Mouse (Mus musculus) kidney, embryonic 14.5 days (tissue): ENCODE results near the gene Dap3. TPM values are rescaled to one million over a fixed set of nuclear protein-coding genes. Genes with fewer than 3 reads are reported as not detected.
"Not testable (repeated sequence)": the region's sequence is repeated elsewhere in the genome, so short reads cannot be mapped to it uniquely, and the experiment has no call there.

Experiments used
- ATAC-seq: fragments of 200-750 bp; cut with Nextera tagmentation; 2 replicates; pipeline ENCODE4 v1.8.0; 2017; ENCODE audit warnings: moderate number of reproducible peaks, mild to moderate bottlenecking, moderate TSS enrichment, moderate library complexity; ENCODE audit not compliant: low FRiP score, low TSS enrichment
- H3K27ac ChIP-seq: fragments of 300-500 bp; sonication (generic); 2 replicates; pipeline ENCODE4 v1.5.1; 2014; ENCODE audit warnings: low read depth, mild to moderate bottlenecking, low read length, moderate library complexity, mixed read lengths
- H3K27me3 ChIP-seq: fragments of 300-500 bp; sonication (generic); 2 replicates; pipeline ENCODE4 v1.6.1; 2014; ENCODE audit warnings: mild to moderate bottlenecking, low read length; ENCODE audit not compliant: control insufficient read depth, insufficient read depth
- H3K36me3 ChIP-seq: fragments of 300-500 bp; sonication (generic); 2 replicates; pipeline ENCODE4 v1.6.1; 2014; ENCODE audit warnings: low read length, mixed read lengths; ENCODE audit not compliant: control insufficient read depth, insufficient read depth
- H3K4me1 ChIP-seq: fragments of 300-500 bp; sonication (generic); 2 replicates; pipeline ENCODE4 v1.6.1; 2014; ENCODE audit warnings: low read length, mixed read lengths; ENCODE audit not compliant: control insufficient read depth, insufficient read depth
- H3K4me2 ChIP-seq: fragments of 300-500 bp; sonication (generic); replicated peaks from 2 replicates; pipeline ENCODE4 v1.6.1; 2014; ENCODE audit warnings: low read depth, mild to moderate bottlenecking, low read length
- H3K4me3 ChIP-seq: fragments of 300-500 bp; sonication (generic); 2 replicates; pipeline ENCODE4 v1.5.1; 2014; ENCODE audit warnings: mild to moderate bottlenecking, low read length
- H3K9ac ChIP-seq: fragments of 300-500 bp; sonication (generic); 2 replicates; pipeline ENCODE4 v1.6.1; 2014; ENCODE audit warnings: low read depth, mild to moderate bottlenecking, low read length, moderate library complexity
- H3K9me3 ChIP-seq: fragments of 300-500 bp; sonication (generic); 2 replicates; pipeline ENCODE4 v1.6.1; 2016; ENCODE audit warnings: low read length; ENCODE audit not compliant: control insufficient read depth
- WGBS: fragments of 180-500 bp; shearing (Covaris S2); extraction: QIAGEN DNeasy Blood & Tissue Kit; methylation state at CpG from one replicate; pipeline ENCODE4 v1.1.7; 2014; 5-methylcytosine and 5-hydroxymethylcytosine counted together
- polyA plus RNA-seq: library from polyadenylated mRNA; unstranded; fragments of >200 nt; fragmentation: Nextera tagmentation; extraction: Ambion mirVana; gene quantifications from 2 replicates; pipeline ENCODE4 v1.2.1, GENCODE M21; 2014

Gene Dap3
- polyA plus RNA-seq, 1 experiment from 2014 or later, result 160 TPM

DNA sequence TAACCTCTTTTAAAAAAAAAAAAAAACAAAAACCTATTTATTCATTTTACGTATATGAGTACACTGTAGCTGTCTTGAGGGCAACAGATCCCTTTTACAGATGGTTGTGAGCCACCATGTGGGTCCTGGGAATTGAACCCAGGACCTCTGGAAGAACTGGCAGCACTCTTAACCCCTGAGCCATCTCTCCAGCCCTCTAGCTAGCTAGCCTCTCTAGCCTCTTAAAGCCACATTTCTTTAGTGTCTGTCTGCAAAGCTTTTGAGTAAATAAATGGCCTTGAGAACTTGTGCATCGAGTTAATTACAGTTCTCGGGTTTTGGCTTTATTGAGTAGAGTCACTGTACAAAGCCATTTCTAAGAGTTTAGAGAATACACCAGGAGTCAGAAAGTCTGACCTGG, 46.2 kb downstream of the Dap3 start:
- ATAC-seq, result no peak
- 83% methylated on average over 3 of the region's 3 CpGs for WGBS
- Histone ChIP-seq H3K4me2 (no peak overlapping the region), H3K4me3 (no peak overlapping the region), H3K27ac (no peak overlapping the region), H3K36me3 (peaks cover 83% of the 10 kb centered on the region), H3K9ac (no peak overlapping the region), H3K27me3 (no peaks in the 10 kb centered on the region), H3K9me3 (no peaks in the 10 kb centered on the region), H3K4me1 (no peaks in the 10 kb centered on the region)

DNA sequence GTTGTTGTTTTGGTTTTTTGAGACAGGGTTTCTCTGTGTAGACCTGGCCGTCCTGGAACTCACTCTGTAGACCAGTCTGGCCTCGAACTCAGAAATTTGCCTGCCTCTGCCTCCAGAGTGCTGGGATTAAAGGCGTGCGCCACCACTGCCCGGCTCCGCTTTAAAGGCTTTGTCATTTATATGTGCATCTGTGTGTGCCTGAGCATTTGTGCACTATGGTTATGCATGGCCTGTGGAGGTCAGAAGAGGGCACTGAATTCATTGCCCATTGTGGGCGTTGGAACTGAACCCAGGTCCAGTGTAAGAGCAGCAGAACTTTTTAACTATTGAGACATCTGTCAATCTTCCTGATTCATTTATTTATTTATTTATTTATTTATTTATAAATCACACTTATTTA, 58.0 kb downstream of the Dap3 start:
- not testable (repeated sequence) for H3K27ac ChIP-seq, ATAC-seq, H3K4me3 ChIP-seq, H3K9me3 ChIP-seq, H3K4me2 ChIP-seq, H3K9ac ChIP-seq, H3K4me1 ChIP-seq, H3K27me3 ChIP-seq
- 93% methylated on average over 7 of the region's 7 CpGs for WGBS
- peaks cover 16% of the 10 kb centered on the region for H3K36me3 ChIP-seq

DNA sequence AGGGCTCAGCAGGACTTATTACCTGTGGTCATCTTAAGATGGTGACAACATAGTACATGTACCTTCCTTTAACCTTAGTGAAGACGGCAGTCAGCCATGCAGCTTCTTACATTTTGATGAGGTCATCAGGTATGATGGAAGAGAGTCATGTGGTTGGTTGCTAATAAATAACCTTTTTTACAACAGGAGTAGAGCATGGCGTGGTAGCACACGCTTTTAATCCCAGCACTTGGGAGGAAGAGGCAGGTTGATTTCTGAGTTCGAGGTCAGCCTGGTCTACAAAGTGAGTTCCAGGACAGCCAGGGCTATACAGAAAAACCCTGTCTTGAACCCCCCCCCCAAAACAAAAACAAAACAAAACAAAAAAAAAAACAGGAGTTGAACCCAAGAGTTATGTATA, 68.4 kb downstream of the Dap3 start:
- H3K4me2 ChIP-seq, H3K9ac ChIP-seq, H3K4me3 ChIP-seq, H3K4me1 ChIP-seq, H3K36me3 ChIP-seq, ATAC-seq, H3K9me3 ChIP-seq, H3K27me3 ChIP-seq, H3K27ac ChIP-seq: not testable (repeated sequence)
- 91% methylated on average over 4 of the region's 4 CpGs for WGBS

Other genes starting within 250 kb of the Dap3 start
- gene Rit1, start 234.3 kb downstream of the Dap3 start, polyA plus RNA-seq, result 44.7 and 46.4 TPM in 2 replicates
- gene Syt11, start 176.0 kb downstream of the Dap3 start, polyA plus RNA-seq, result 10.3 and 12.5 TPM in 2 replicates
- 9.8 and 17.8 TPM in 2 replicates for gene Gon4l, start 116.0 kb downstream of the Dap3 start, polyA plus RNA-seq
- 40.9 and 63.2 TPM in 2 replicates for gene Msto1, start 37.2 kb downstream of the Dap3 start, polyA plus RNA-seq
- gene Ash1l, start 559 bp downstream of the Dap3 start, polyA plus RNA-seq, result 20.0 and 27.2 TPM in 2 replicates
- 12.5 and 16.7 TPM in 2 replicates for gene Rusc1, start 142.1 kb upstream of the Dap3 start, polyA plus RNA-seq
- not detected in 2 replicates for gene Gm43738, start 149.9 kb upstream of the Dap3 start, polyA plus RNA-seq
- 186 and 191 TPM in 2 replicates for gene Fdps, start 150.8 kb upstream of the Dap3 start, polyA plus RNA-seq
- 1.3 and 1.5 TPM in 2 replicates for gene Pklr, start 185.0 kb upstream of the Dap3 start, polyA plus RNA-seq
- 0.49 and 0.73 TPM in 2 replicates for gene Hcn3, start 209.0 kb upstream of the Dap3 start, polyA plus RNA-seq
- 33.8 and 35.1 TPM in 2 replicates for gene Clk2, start 213.6 kb upstream of the Dap3 start, polyA plus RNA-seq
- 84.6 and 107 TPM in 2 replicates for gene Scamp3, start 226.3 kb upstream of the Dap3 start, polyA plus RNA-seq
- gene Fam189b, start 232.0 kb upstream of the Dap3 start, polyA plus RNA-seq, result 34.5 and 49.3 TPM in 2 replicates